Mouse (Mus musculus) cerebellum, postnatal 14 days (tissue): ENCODE results near the gene Fam198b.
"Not testable (repeated sequence)": the region's sequence is repeated elsewhere in the genome, so short reads cannot be mapped to it uniquely, and the experiment has no call there.

Source experiments
- DNase-seq, 2 experiments: peaks; one replicate each; pipeline ENCODE4 v3.0.0; 2021; ENCODE audit warnings: mixed read lengths in 2 of 2

The Fam198b gene

GRCm38 (mm10) chr3:79928409-79928808 lies 44.1 kb downstream of the Fam198b start:
- no peak for DNase-seq

GRCm38 (mm10) chr3:79930141-79930744 lies 45.9 kb downstream of the Fam198b start:
- DNase-seq, result no peak

- DNase-seq, result no peak
Observed at GRCm38 (mm10) chr3:79936213-79936612, 51.9 kb downstream of the Fam198b start.

- no peak for DNase-seq
Observed at GRCm38 (mm10) chr3:79936730-79937447, 52.6 kb downstream of the Fam198b start.

GRCm38 (mm10) chr3:79947736-79948135 lies 63.4 kb downstream of the Fam198b start:
- no peak for DNase-seq

GRCm38 (mm10) chr3:79948151-79948550 lies 63.8 kb downstream of the Fam198b start:
- DNase-seq, result no peak

GRCm38 (mm10) chr3:79953164-79953759 lies 68.9 kb downstream of the Fam198b start:
- DNase-seq, result peak in 1 of 2 experiments; percentile 8

- no peak for DNase-seq
Observed at GRCm38 (mm10) chr3:79955262-79955661, 70.9 kb downstream of the Fam198b start.

- DNase-seq, result no peak
Observed at GRCm38 (mm10) chr3:79956792-79957191, 72.5 kb downstream of the Fam198b start.

- DNase-seq, result no peak
Observed at GRCm38 (mm10) chr3:79957752-79958151, 73.4 kb downstream of the Fam198b start.

GRCm38 (mm10) chr3:79966709-79967108 lies 82.4 kb downstream of the Fam198b start:
- DNase-seq, result no peak

- DNase-seq, result no peak
Observed at GRCm38 (mm10) chr3:79967346-79967745, 83.0 kb downstream of the Fam198b start.

- no peak for DNase-seq
Observed at GRCm38 (mm10) chr3:79968426-79968825, 84.1 kb downstream of the Fam198b start.

GRCm38 (mm10) chr3:79969536-79969935 lies 85.2 kb downstream of the Fam198b start:
- not testable (repeated sequence) for DNase-seq

GRCm38 (mm10) chr3:79970070-79970469 lies 85.7 kb downstream of the Fam198b start:
- no peak for DNase-seq

- no peak for DNase-seq
Observed at GRCm38 (mm10) chr3:79970498-79970897, 86.2 kb downstream of the Fam198b start.

- DNase-seq, result no peak
Observed at GRCm38 (mm10) chr3:79971542-79971941, 87.2 kb downstream of the Fam198b start.

GRCm38 (mm10) chr3:79976786-79977185 lies 92.5 kb downstream of the Fam198b start:
- DNase-seq, result no peak

- DNase-seq, result no peak
Observed at GRCm38 (mm10) chr3:79977656-79978450, 93.5 kb downstream of the Fam198b start.

- DNase-seq, result no peak
Observed at GRCm38 (mm10) chr3:79980714-79981113, 96.4 kb downstream of the Fam198b start.

GRCm38 (mm10) chr3:79983961-79984419 lies 99.7 kb downstream of the Fam198b start:
- no peak for DNase-seq

GRCm38 (mm10) chr3:79984542-79984941 lies 100.2 kb downstream of the Fam198b start:
- no peak for DNase-seq

GRCm38 (mm10) chr3:79989250-79989649 lies 104.9 kb downstream of the Fam198b start:
- DNase-seq, result no peak
